Mouse (Mus musculus): ENCODE data around the gene Zfp341.

Gene Zfp341

DNA sequence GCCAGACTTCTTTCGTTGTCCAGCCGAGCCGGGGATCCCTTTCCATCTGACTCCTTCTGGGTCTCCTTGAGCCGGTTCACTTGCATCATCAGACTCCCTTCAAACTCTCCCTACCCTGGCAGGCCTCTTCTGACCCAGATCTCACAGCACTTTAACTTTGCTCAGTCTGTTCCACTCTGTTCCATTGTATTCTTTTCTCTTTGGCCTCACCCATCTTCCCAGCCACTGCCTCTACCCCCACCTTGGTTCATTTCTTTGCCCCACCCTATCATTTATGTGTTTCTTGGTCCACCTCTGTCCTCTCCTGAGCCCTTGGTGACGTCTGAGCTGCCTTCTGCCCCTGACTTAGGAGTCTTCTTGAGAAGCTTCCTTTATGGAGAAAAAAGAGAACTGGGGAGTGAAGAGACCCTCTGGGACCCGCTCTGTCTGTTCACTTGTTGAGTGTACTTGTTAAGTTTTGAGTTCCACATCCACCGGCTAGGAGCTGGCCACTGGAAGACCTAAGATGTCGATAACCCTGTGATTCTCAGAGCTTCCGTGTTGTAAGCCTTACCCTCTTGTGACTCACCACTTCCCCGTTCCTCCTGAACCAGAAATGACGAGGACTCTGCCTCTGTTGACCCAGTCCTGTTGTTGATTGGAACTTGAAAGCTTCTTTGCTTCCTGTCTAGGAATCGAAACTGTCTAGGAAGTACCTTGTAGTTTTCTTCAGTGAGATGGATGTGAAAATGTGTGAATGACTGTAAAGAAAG, 44.6 kb downstream of the Zfp341 start:
- DNase-seq (ENCODE audit: low read depth, low spot score): peak; percentile 84
- Histone ChIP-seq H3K27me3 (ENCODE audit: control insufficient read depth, insufficient read depth, low read length, poor library complexity, severe bottlenecking) (no peaks in the 10 kb centered on the region), H3K36me3 (ENCODE audit: control insufficient read depth, insufficient read depth, low read length, poor library complexity, severe bottlenecking) (0 out of 2 replicates have a peak, but pooled peaks cover 2% of the 10 kb centered on the region)

DNA sequence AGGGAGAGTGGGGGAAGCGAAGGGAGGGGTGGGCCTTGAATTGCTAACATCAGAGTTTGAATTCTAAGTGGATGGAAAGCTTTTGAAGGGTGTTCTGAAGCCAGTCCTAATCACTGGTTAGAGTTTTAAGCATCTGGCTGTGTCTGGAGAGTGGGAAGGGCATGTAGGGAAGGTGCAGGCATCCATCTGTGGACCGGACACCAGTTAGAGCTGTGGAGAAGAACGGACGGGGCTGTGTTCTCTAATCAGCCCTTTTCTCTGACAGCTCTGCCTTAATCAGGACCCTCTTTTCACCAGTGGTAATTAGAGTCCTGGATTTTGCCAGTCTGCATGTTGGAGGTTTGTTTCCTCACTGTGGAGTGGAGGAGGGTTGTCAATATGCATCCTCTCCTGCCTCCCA, 46.0 kb downstream of the Zfp341 start:
- DNase-seq (ENCODE audit: low read depth, low spot score): no peak
- Histone ChIP-seq H3K36me3 (ENCODE audit: control insufficient read depth, insufficient read depth, low read length, poor library complexity, severe bottlenecking) (peaks cover 2% of the 10 kb centered on the region; the same call in 1 of the 2 replicates), H3K27me3 (ENCODE audit: control insufficient read depth, insufficient read depth, low read length, poor library complexity, severe bottlenecking) (no peaks in the 10 kb centered on the region)

DNA sequence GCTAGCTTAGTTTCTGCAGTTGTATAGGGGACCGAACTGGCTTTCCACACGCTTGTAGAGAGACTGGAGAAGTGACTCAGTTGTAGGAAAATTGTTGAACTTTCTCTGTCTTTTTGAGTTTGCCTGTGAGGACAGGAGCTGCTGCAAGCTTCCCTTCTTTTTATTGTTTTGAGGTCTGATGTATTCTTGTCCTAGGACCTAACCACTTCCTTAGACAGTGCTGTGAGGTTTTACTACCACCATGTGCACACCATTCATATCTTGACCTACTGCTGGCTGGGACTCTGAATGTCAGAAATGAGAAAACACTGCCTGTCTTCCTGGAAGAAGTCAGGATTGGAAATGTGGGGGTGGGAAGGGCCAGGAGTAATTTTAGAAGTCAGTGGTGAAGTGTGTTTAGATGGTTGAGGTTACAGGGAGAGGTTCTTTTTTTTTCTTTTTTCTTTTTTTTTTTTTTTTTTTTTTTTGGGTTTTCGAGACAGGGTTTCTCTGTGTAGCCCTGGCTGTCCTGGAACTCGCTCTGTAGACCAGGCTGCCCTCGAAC, 46.5 kb downstream of the Zfp341 start:
- DNase-seq (ENCODE audit: low read depth, low spot score): no peak
- Histone ChIP-seq H3K36me3 (ENCODE audit: control insufficient read depth, insufficient read depth, low read length, poor library complexity, severe bottlenecking) (peaks cover 2% of the 10 kb centered on the region; the same call in 1 of the 2 replicates), H3K27me3 (ENCODE audit: control insufficient read depth, insufficient read depth, low read length, poor library complexity, severe bottlenecking) (no peaks in the 10 kb centered on the region)

DNA sequence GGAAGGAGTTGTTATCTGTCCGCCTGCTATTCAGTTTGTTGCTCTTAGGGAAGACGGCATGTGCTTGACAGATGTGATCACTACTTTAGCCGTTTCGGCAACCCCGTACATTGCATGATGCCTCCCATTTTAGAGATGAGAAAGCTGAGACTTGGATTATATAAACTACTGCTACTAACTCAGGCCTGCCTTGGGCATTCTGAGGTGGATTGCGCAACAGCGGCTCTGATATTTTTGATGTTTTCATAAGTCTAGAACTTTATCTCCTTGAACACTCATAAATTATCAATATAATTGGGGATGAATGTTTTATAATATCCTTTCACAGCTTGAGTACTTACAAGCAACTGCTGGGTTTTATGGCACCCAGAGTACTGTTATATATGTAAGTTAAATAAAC, 55.6 kb downstream of the Zfp341 start:
- H3K36me3 ChIP-seq (ENCODE audit: control insufficient read depth, insufficient read depth, low read length, poor library complexity, severe bottlenecking): no peaks in the 10 kb centered on the region; the same call in 1 of the 2 replicates
- H3K27me3 ChIP-seq (ENCODE audit: control insufficient read depth, insufficient read depth, low read length, poor library complexity, severe bottlenecking): no peaks in the 10 kb centered on the region
- no peak for DNase-seq (ENCODE audit: low read depth, low spot score)

DNA sequence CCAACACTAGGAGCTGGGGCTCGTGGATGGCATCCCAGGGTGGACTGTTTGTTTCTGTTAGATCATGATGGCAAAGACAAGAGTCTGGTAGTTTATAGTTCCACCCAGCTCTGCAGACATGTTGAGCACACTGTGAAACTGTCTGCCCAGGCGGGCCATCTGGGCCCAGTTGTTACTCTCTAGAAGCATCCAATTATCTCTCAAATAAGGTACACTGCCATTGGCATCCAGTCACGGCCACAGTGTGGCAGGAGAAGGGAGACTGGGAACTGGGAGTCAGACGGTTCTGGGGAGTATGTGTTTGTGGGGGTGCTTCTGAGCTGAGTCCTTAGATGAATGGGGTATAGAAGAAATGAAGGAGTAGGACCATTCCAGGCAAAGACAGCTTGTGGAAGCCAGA, 57.0 kb downstream of the Zfp341 start:
- Histone ChIP-seq H3K36me3 (ENCODE audit: control insufficient read depth, insufficient read depth, low read length, poor library complexity, severe bottlenecking) (no peaks in the 10 kb centered on the region; the same call in 1 of the 2 replicates), H3K27me3 (ENCODE audit: control insufficient read depth, insufficient read depth, low read length, poor library complexity, severe bottlenecking) (no peaks in the 10 kb centered on the region)
- no peak for DNase-seq (ENCODE audit: low read depth, low spot score)

DNA sequence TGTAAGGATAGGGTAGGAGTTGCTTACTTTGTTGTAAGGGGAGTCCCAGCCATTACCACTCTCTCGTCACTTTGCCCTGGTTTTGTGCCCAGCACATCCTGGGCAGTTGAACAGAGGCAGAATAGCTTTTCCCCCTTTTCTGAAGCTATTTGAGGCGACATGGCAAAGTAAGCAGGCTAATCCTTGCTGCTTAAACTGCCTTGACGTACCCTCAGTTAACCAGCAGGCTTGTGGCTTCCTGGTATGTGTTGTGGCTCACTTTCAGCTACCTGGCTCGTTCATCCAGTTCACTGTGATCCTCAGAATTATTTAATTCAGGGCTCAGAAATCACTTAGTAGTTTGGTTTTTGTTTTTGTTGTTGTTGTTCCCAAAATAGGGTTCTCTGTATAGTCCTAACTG, 57.6 kb downstream of the Zfp341 start:
- Histone ChIP-seq H3K27me3 (ENCODE audit: control insufficient read depth, insufficient read depth, low read length, poor library complexity, severe bottlenecking) (no peaks in the 10 kb centered on the region), H3K36me3 (ENCODE audit: control insufficient read depth, insufficient read depth, low read length, poor library complexity, severe bottlenecking) (no peaks in the 10 kb centered on the region; the same call in 1 of the 2 replicates)
- DNase-seq (ENCODE audit: low read depth, low spot score): no peak

DNA sequence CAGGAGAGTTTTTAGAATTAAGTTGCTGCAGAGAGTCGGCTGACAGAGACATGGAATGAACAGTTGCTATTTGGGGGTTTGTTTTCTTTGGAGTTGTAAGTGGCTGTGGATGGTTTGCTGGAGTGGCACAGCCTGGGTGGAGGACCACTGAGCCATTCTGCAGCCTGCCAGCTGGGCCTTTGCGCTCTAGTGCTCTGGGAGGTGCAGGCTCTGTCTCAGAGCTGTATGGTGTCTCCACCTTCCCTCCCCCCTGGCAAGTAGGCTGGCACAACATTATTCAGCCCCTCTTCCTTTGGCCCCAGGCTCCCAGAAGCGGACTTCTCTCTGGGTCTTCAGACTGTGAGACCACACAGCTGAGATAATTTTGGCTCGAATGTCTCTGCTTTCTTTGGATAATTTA, 60.9 kb downstream of the Zfp341 start:
- peaks cover 3% of the 10 kb centered on the region; the same call in 1 of the 2 replicates for H3K36me3 ChIP-seq (ENCODE audit: control insufficient read depth, insufficient read depth, low read length, poor library complexity, severe bottlenecking)
- no peaks in the 10 kb centered on the region for H3K27me3 ChIP-seq (ENCODE audit: control insufficient read depth, insufficient read depth, low read length, poor library complexity, severe bottlenecking)
- no peak for DNase-seq (ENCODE audit: low read depth, low spot score)

DNA sequence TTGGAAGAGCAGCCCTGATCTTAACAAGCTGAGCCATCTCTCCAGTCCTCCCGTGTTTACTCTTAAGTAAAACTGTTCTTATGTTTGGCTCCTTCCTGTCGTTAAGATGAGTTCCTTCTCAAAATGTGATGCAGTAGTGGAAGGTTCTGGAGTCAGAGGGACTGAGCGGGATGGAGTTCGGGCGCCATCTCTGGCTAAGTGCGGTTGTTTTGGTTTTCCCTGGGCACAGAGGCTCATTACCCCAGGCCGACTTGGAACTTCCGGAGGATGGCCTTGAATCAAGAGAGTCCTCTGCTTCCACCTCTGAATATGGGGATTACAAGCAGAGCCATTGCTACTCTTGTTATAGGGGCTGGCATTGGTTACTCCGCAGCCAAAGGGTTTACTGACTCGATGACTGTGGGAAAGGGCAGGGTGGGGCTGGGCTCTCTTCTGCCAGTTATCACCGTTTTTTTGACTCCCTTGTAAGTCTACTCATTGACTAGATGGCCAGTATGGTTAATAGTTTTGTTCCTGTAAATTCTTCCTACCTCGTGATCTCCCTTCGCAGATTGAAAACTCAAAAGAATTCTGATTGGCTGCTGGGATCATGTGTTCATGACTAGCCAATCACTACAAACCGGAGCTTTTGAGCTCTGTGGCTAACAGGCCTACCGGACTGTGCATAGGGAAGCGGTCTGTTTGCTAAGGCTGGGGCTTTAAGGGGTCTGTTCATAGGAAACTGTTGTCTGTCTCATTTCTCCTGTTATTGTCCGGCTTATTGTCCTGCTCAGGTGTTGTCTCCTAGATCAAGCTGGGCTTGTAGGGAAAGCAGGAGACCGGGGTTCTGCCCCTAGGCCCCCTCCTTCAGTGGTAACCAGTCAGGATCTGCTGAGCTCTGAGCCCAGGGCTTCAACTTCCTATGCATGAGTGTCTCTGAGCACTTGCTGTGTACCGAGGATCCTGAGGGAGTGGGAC, 63.8 kb downstream of the Zfp341 start:
- Histone ChIP-seq H3K36me3 (ENCODE audit: control insufficient read depth, insufficient read depth, low read length, poor library complexity, severe bottlenecking) (0 out of 2 replicates have a peak, but pooled peaks cover 3% of the 10 kb centered on the region), H3K27me3 (ENCODE audit: control insufficient read depth, insufficient read depth, low read length, poor library complexity, severe bottlenecking) (no peaks in the 10 kb centered on the region)
- peak; percentile 48 for DNase-seq (ENCODE audit: low read depth, low spot score)

DNA sequence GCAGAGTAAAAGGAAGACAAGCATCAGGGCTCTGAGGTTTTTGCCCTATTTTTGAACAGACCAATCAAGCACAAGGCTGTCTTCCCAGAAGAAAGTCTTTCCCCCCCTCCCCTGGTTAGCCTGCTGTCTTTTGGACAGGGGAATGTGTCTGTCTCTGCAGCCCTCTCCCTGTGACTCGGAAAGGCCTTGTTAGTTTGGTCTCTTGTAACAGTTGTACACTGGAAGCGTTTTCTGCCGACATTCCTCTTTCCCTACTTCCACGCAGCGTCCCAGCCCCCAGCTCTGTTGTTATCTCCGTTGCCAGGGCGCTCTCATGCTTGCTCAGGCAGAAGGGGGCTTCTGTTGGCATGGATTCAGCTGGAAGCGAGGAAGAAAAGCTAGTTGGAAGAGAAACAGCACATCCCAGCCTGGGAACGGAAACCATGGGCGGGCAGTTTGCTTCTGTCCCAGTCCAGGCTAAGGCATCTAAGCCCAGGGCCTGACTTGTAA, 64.6 kb downstream of the Zfp341 start:
- H3K27me3 ChIP-seq (ENCODE audit: control insufficient read depth, insufficient read depth, low read length, poor library complexity, severe bottlenecking): no peaks in the 10 kb centered on the region
- H3K36me3 ChIP-seq (ENCODE audit: control insufficient read depth, insufficient read depth, low read length, poor library complexity, severe bottlenecking): 0 out of 2 replicates have a peak, but pooled peaks cover 3% of the 10 kb centered on the region
- no peak for DNase-seq (ENCODE audit: low read depth, low spot score)

DNA sequence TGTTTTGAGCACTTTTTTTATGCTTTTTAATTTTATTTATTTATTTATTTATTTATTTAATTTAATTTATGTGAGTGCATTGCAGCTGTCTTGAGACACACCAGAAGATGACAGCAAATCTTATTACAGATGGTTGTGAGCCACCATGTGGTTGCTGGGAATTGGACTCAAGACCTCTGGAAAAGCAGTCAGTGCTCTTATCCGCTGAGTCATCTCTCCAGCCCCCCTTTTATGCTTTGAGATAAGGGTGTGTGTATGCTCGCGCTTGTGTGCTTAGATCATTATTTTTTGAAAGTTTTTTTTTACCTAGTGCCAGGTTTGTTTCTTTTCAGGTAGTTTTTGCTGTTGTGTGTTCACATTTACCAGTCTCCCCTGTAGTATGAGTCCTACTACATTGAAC, 65.9 kb downstream of the Zfp341 start:
- Histone ChIP-seq H3K36me3 (ENCODE audit: control insufficient read depth, insufficient read depth, low read length, poor library complexity, severe bottlenecking) (0 out of 2 replicates have a peak, but pooled peaks cover 3% of the 10 kb centered on the region), H3K27me3 (ENCODE audit: control insufficient read depth, insufficient read depth, low read length, poor library complexity, severe bottlenecking) (no peaks in the 10 kb centered on the region)
- DNase-seq (ENCODE audit: low read depth, low spot score): no peak

DNA sequence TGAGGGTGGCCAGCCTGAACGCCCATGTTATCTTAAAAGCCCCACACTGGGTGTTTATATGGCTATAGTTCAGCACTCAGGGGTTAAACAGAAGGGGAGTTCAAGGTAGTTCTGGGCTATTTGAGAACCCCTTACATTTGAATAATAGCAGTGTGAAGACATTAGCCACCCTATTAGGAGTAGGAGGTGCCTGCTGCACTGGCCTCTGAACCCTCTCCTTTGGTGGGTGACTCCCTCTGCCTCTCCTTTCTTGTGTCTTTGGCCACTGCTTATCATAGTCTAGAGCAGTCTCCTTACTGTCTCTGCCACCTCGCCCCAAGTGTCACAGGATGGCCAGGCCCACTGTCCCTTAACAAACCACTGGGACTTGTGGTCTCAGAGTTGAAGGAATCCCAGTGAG, 67.2 kb downstream of the Zfp341 start:
- Histone ChIP-seq H3K36me3 (ENCODE audit: control insufficient read depth, insufficient read depth, low read length, poor library complexity, severe bottlenecking) (0 out of 2 replicates have a peak, but pooled peaks cover 3% of the 10 kb centered on the region), H3K27me3 (ENCODE audit: control insufficient read depth, insufficient read depth, low read length, poor library complexity, severe bottlenecking) (no peaks in the 10 kb centered on the region)
- no peak for DNase-seq (ENCODE audit: low read depth, low spot score)

DNA sequence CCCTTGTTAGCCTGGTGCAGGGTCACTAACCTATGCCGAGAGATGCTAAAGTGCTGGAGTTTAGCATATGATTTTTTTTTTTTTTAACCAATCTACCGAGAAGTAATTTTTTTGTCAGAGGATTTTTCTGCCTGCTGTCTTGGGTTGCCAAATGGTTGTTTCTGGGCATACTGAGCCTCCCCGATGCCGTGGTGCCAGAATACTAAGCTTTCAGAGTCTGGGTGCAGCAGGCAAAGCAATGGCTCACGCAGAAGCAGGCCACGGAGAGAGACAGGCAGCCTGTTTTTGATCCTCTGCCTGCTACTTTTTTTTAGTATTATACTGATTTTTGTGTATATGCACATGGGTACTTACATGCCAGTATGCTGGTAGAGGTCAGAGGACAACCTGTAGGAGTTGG, 67.8 kb downstream of the Zfp341 start:
- Histone ChIP-seq H3K27me3 (ENCODE audit: control insufficient read depth, insufficient read depth, low read length, poor library complexity, severe bottlenecking) (no peaks in the 10 kb centered on the region), H3K36me3 (ENCODE audit: control insufficient read depth, insufficient read depth, low read length, poor library complexity, severe bottlenecking) (0 out of 2 replicates have a peak, but pooled peaks cover 3% of the 10 kb centered on the region)
- no peak for DNase-seq (ENCODE audit: low read depth, low spot score)

DNA sequence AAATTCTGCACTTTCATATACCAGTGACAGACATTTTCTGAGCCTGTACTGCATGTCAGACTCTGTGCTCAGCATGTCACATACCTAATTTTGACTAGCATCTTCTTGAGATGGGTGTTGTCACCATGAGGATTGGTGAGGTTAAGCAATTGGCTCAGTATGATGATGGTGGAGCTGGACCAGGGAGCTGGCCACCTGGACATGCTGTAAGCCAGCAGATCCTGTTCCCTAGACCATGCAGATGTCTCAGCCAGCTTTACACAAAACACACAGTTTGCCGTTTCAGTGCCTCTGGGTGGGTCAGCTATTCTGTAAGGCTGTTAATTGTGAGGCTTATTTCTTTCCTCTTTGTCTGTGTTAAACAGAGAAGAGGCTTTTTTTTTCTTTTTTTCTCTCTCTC, 69.6 kb downstream of the Zfp341 start:
- Histone ChIP-seq H3K36me3 (ENCODE audit: control insufficient read depth, insufficient read depth, low read length, poor library complexity, severe bottlenecking) (no peaks in the 10 kb centered on the region), H3K27me3 (ENCODE audit: control insufficient read depth, insufficient read depth, low read length, poor library complexity, severe bottlenecking) (no peaks in the 10 kb centered on the region)
- no peak for DNase-seq (ENCODE audit: low read depth, low spot score)

DNA sequence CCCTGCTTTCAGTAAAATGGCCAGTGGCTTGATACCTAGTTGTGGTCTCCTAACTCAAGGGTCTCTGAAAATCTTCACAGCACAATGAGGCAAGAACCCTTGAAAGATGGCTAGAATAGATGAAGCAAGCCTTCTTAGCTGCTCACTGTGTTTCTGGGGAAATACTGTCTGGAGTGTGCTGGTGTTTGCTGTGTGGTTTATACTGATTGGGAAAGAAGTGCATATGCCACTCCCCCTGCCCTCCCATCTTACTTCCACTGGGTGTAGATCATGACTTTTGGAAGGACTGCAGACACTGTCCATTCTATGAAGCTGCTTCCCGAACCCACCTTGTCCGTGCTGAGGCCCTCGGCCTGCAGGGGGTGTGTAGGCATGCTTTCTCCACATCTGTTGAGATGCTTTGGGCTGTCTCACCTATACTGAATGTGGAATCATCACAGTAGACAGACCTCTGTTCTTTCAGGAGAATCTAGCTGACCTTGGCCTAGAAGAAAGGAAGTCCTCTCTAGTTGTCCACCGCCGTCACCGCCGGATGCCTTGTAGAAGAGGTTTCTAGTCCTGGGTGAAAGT, 71.9 kb downstream of the Zfp341 start:
- H3K36me3 ChIP-seq (ENCODE audit: control insufficient read depth, insufficient read depth, low read length, poor library complexity, severe bottlenecking): no peaks in the 10 kb centered on the region
- no peaks in the 10 kb centered on the region for H3K27me3 ChIP-seq (ENCODE audit: control insufficient read depth, insufficient read depth, low read length, poor library complexity, severe bottlenecking)
- DNase-seq (ENCODE audit: low read depth, low spot score): no peak
